16 mouse cellular contexts compared by ENCODE assay signal in genomic region chr10:26076949-26077348, GRCm38 (mm10). TPM values are rescaled to one million over a fixed set of nuclear protein-coding genes. Genes with fewer than 3 reads are reported as not detected.
DNase-seq lines count a peak whose midpoint lies in the region; ATAC-seq and TF ChIP-seq lines count a peak whose summit lies in the region.
"Had no signal": no experiment of that assay in that cellular context is flagged by ENCODE, and none has a peak within 500 bp of the region (broad histone marks: within the 10 kb centered on the region; RNA-seq: fewer than 3 reads in every experiment).

No protein-coding gene starts in this region.

- peak overlapping the region; percentile 55 for H3K4me3 ChIP-seq in left cerebral cortex, adult 2 months
- peak overlapping the region; percentile 66 for H3K4me3 ChIP-seq in forebrain, embryonic 15.5 days
- H3K4me3 ChIP-seq in midbrain, embryonic 10.5 days: peak overlapping the region; percentile 70; the same call in 1 of the 2 replicates
- H3K4me3 ChIP-seq in stomach, embryonic 14.5 days (ENCODE audit: low read depth, low read length): peak overlapping the region; percentile 82

- peak overlapping the region; percentile 36; the same call in 1 of the 2 replicates for H3K27ac ChIP-seq in left cerebral cortex, adult 2 months
- H3K27ac ChIP-seq in forebrain, embryonic 15.5 days (replicated peaks): no peak overlapping the region
- no peak overlapping the region for H3K27ac ChIP-seq in midbrain, embryonic 10.5 days (replicated peaks)
- H3K27ac ChIP-seq in stomach, embryonic 14.5 days (ENCODE audit: low read length): no peak overlapping the region

- no peaks in the 10 kb centered on the region for H3K36me3 ChIP-seq in forebrain, embryonic 15.5 days
- no peaks in the 10 kb centered on the region for H3K36me3 ChIP-seq in midbrain, embryonic 10.5 days
- no peaks in the 10 kb centered on the region for H3K36me3 ChIP-seq in stomach, embryonic 14.5 days (ENCODE audit: control insufficient read depth, insufficient read depth, low read length)

- no peaks in the 10 kb centered on the region for H3K9me3 ChIP-seq in forebrain, embryonic 15.5 days
- H3K9me3 ChIP-seq in midbrain, embryonic 10.5 days (replicated peaks): no peaks in the 10 kb centered on the region
- H3K9me3 ChIP-seq in stomach, embryonic 14.5 days (ENCODE audit: control insufficient read depth, low read depth, low read length): no peaks in the 10 kb centered on the region

- peaks cover 8% of the 10 kb centered on the region; the same call in 1 of the 2 replicates for H3K4me1 ChIP-seq in forebrain, embryonic 15.5 days
- H3K4me1 ChIP-seq in midbrain, embryonic 10.5 days: peaks cover 9% of the 10 kb centered on the region
- H3K4me1 ChIP-seq in stomach, embryonic 14.5 days (ENCODE audit: control insufficient read depth, insufficient read depth, low read length): no peaks in the 10 kb centered on the region

- H3K4me2 ChIP-seq in forebrain, embryonic 15.5 days (replicated peaks): peak overlapping the region; percentile 65
- H3K4me2 ChIP-seq in stomach, embryonic 14.5 days (replicated peaks; ENCODE audit: low read depth, low read length): peak overlapping the region; percentile 76

- no peak for ATAC-seq in forebrain, embryonic 15.5 days (replicated peaks)
- ATAC-seq in stomach, embryonic 14.5 days (ENCODE audit: insufficient number of reproducible peaks, insufficient read depth, low FRiP score, low read depth): no peak
- ATAC-seq: CD4-positive, CD25-positive, alpha-beta regulatory T cell, adult 4 months had no signal

- DNase-seq in left cerebral cortex, adult 2 months (ENCODE audit: extremely low spot score in 1 of 2, low spot score in 2 of 2): no peak
- no peak for DNase-seq in left cerebral cortex, postnatal 4 days
- no peak for DNase-seq in midbrain, embryonic 10.5 days (ENCODE audit: low spot score)
- DNase-seq in kidney, postnatal 36 days: no peak
- no peak for DNase-seq in embryo, embryonic 9.5 days (ENCODE audit: extremely low spot score)
- DNase-seq in left cerebral cortex, adult 18-20 months (ENCODE audit: low spot score in 2 of 2): no peak
- DNase-seq: adrenal gland, adult 8-10 months; cerebellum, adult 18-20 months; kidney, postnatal 25 days; lung, adult 2 months; right cerebral cortex, postnatal 14 days had no signal

- WGBS in forebrain, embryonic 15.5 days: 83% methylated on average over 9 of the region's 9 CpGs
- WGBS in midbrain, embryonic 10.5 days: 90% methylated on average over 9 of the region's 9 CpGs
- 60% methylated on average over 9 of the region's 9 CpGs for WGBS in stomach, embryonic 14.5 days

- peak overlapping the region; percentile 73; the same call in 1 of the 2 replicates for H3K9ac ChIP-seq in forebrain, embryonic 15.5 days (replicated peaks)
- no peak overlapping the region for H3K9ac ChIP-seq in stomach, embryonic 14.5 days (replicated peaks; ENCODE audit: low read depth, low read length)

- no peak for TF ChIP-seq CTCF in left cerebral cortex, adult 2 months (IDR thresholded peaks at IDR 0.05)

- intact Hi-C loops in left cerebral cortex, adult 2 months (cut with DNase I): loop anchor here (2.0 to 5.0 kb wide), 3 partner anchors 80 to 396 kb away; no protein-coding TSS in a partner anchor
- intact Hi-C loops in left cerebral cortex, postnatal 4 days (cut with DNase I): no loop called here

- no peaks in the 10 kb centered on the region for H3K27me3 ChIP-seq in forebrain, embryonic 15.5 days
- peaks cover 30% of the 10 kb centered on the region for H3K27me3 ChIP-seq in midbrain, embryonic 10.5 days (ENCODE audit: low read depth, poor library complexity, severe bottlenecking)
- H3K27me3 ChIP-seq in stomach, embryonic 14.5 days (ENCODE audit: control insufficient read depth, insufficient read depth, low read length): no peaks in the 10 kb centered on the region

RNA-seq across cellular contexts. Expression of gene Gm9767, which starts 1.1 kb away (rescaled TPM):
- 1 to 10 TPM in 1 of 2 experiments, under 1 TPM in 1; 0.58 to 1.2 TPM for total RNA-seq in left cerebral cortex, adult 2 months (2021)
- 1 to 10 TPM; 2.0 to 3.2 TPM for total RNA-seq in left cerebral cortex, postnatal 4 days (2021)
- 0.46 and 1.5 TPM in 2 replicates for polyA plus RNA-seq in forebrain, embryonic 15.5 days (2015; fragmentation: Nextera tagmentation; extraction: Ambion mirVana)
- polyA plus RNA-seq in midbrain, embryonic 10.5 days (2016; fragmentation: Nextera tagmentation; extraction: Ambion mirVana): 0.22 TPM in 1 of 2 replicates, not detected in the other
- polyA plus RNA-seq in stomach, embryonic 14.5 days (2014; fragmentation: Nextera tagmentation; extraction: Ambion mirVana): 0.74 and 1.2 TPM in 2 replicates
- 1 to 10 TPM in 1 of 2 experiments, under 1 TPM in 1; 0.60 to 1.3 TPM for total RNA-seq in left cerebral cortex, adult 18-20 months (2021)
- total RNA-seq: hematopoietic stem cell, adult 5-6 weeks; megakaryocyte, adult 5-6 weeks had no signal
- polyA plus RNA-seq: CD4-positive, CD25-positive, alpha-beta regulatory T cell, adult 4 months had no signal

RNA-seq across cellular contexts. Expression of gene Tmem200a, which starts 1.9 kb away (rescaled TPM):
- total RNA-seq in left cerebral cortex, adult 2 months (2021): 10 to 100 TPM; 18.3 to 21.0 TPM
- total RNA-seq in left cerebral cortex, postnatal 4 days (2021): 10 to 100 TPM; 27.0 to 31.4 TPM
- polyA plus RNA-seq in forebrain, embryonic 15.5 days (2015; fragmentation: Nextera tagmentation; extraction: Ambion mirVana): 20.4 and 22.7 TPM in 2 replicates
- polyA plus RNA-seq in midbrain, embryonic 10.5 days (2016; fragmentation: Nextera tagmentation; extraction: Ambion mirVana): 4.2 and 10.0 TPM in 2 replicates
- 48.6 and 55.1 TPM in 2 replicates for polyA plus RNA-seq in stomach, embryonic 14.5 days (2014; fragmentation: Nextera tagmentation; extraction: Ambion mirVana)
- total RNA-seq in left cerebral cortex, adult 18-20 months (2021): 10 to 100 TPM; 17.4 to 23.3 TPM
- total RNA-seq: hematopoietic stem cell, adult 5-6 weeks; megakaryocyte, adult 5-6 weeks had no signal
- polyA plus RNA-seq: CD4-positive, CD25-positive, alpha-beta regulatory T cell, adult 4 months had no signal
